In the genomic region with DNA sequence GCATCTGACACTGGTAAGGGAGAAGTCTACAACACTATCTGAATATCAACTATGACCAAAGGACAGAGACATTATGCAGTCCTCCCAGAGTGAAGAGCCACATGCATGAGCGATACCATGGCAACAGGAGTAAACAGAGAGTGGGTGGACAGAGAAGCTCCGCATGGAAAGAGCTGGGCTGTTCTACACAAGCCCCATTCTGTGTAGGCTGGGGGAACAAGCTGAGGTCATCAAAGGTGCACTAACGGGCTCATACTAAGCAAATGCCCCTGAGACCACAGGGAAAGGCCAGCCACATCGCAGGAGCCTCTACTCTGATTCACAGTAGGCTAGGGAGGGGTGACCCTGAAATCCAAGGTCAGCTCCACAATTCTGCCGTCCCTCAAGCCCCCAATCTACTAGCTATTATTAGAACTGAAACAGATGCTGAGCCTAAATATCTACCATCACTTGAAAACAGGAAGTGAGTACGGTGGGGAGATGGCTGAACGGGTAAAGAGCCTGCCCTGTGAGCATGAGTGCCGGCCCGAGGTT, we compare ENCODE assay signal across 15 mouse cellular contexts. TPM values are rescaled to one million over a fixed set of nuclear protein-coding genes. Genes with fewer than 3 reads are reported as not detected.
A peak's percentile ranks its signal among the peaks of the same experiment; 100 is the strongest.
DNase-seq lines count a peak whose midpoint lies in the region; ATAC-seq and TF ChIP-seq lines count a peak whose summit lies in the region.
"Had no signal": no experiment of that assay in that cellular context is flagged by ENCODE, and none has a peak within 500 bp of the region (broad histone marks: within the 10 kb centered on the region; RNA-seq: fewer than 3 reads in every experiment).

No protein-coding gene starts in this region.

- no peak for TF ChIP-seq CTCF in forebrain, postnatal 0 days (IDR thresholded peaks at IDR 0.05; ENCODE audit: low read depth)
- no peak for TF ChIP-seq CTCF in layer of hippocampus, adult 2 months (conservative IDR thresholded peaks at IDR 0.05)
- TF ChIP-seq CTCF in intestine, postnatal 0 days (IDR thresholded peaks at IDR 0.05; ENCODE audit: low read depth), result no peak

- 76% methylated on average over 9 of the region's 9 CpGs for WGBS in forebrain, postnatal 0 days
- WGBS in forebrain, embryonic 12.5 days, result 81% methylated on average over 9 of the region's 9 CpGs
- WGBS in intestine, postnatal 0 days, result 69% methylated on average over 9 of the region's 9 CpGs

- no peak overlapping the region for H3K9ac ChIP-seq in forebrain, postnatal 0 days
- no peak overlapping the region for H3K9ac ChIP-seq in forebrain, embryonic 12.5 days
- H3K9ac ChIP-seq in intestine, postnatal 0 days (ENCODE audit: low read depth, low read length), result no peak overlapping the region
- H3K9ac ChIP-seq: limb, embryonic 12.5 days; midbrain, embryonic 15.5 days had no signal

- peak; percentile 56; the same call in 1 of the 2 replicates for ATAC-seq in forebrain, postnatal 0 days
- ATAC-seq in forebrain, embryonic 12.5 days (ENCODE audit: low FRiP score), result no peak
- peak; percentile 62 for ATAC-seq in granulocyte monocyte progenitor cell, adult 5-6 weeks (replicated peaks; ENCODE audit: poor library complexity, severe bottlenecking)
- no peak for ATAC-seq in intestine, postnatal 0 days
- ATAC-seq: forebrain, embryonic 16.5 days; hindbrain, embryonic 16.5 days; midbrain, embryonic 15.5 days had no signal

- H3K27ac ChIP-seq in forebrain, postnatal 0 days (ENCODE audit: low read depth, low read length), result no peak overlapping the region
- H3K27ac ChIP-seq in forebrain, embryonic 12.5 days, result no peak overlapping the region
- 0 out of 2 replicates have a peak overlapping the region, but pooled peaks have one; percentile 10 for H3K27ac ChIP-seq in layer of hippocampus, adult 2 months
- H3K27ac ChIP-seq in intestine, postnatal 0 days (ENCODE audit: low read depth, low read length), result no peak overlapping the region
- H3K27ac ChIP-seq: limb, embryonic 12.5 days; midbrain, embryonic 15.5 days had no signal

- peaks cover 57% of the 10 kb centered on the region for H3K36me3 ChIP-seq in forebrain, postnatal 0 days (ENCODE audit: insufficient read depth)
- peaks cover 63% of the 10 kb centered on the region for H3K36me3 ChIP-seq in forebrain, embryonic 12.5 days (replicated peaks)
- peaks cover 47% of the 10 kb centered on the region; the same call in 1 of the 2 replicates for H3K36me3 ChIP-seq in intestine, postnatal 0 days (ENCODE audit: control insufficient read depth, insufficient read depth)

- H3K4me2 ChIP-seq in forebrain, postnatal 0 days (ENCODE audit: low read depth), result no peak overlapping the region
- no peak overlapping the region for H3K4me2 ChIP-seq in forebrain, embryonic 12.5 days
- H3K4me2 ChIP-seq in intestine, postnatal 0 days (replicated peaks; ENCODE audit: low read depth), result no peak overlapping the region
- H3K4me2 ChIP-seq: limb, embryonic 12.5 days; midbrain, embryonic 15.5 days had no signal

- H3K9me3 ChIP-seq in forebrain, postnatal 0 days (ENCODE audit: low read length), result no peaks in the 10 kb centered on the region
- no peaks in the 10 kb centered on the region for H3K9me3 ChIP-seq in forebrain, embryonic 12.5 days
- H3K9me3 ChIP-seq in intestine, postnatal 0 days (ENCODE audit: control insufficient read depth), result no peaks in the 10 kb centered on the region
- H3K9me3 ChIP-seq: limb, embryonic 12.5 days; midbrain, embryonic 15.5 days had no signal

- no peaks in the 10 kb centered on the region for H3K4me1 ChIP-seq in forebrain, postnatal 0 days (ENCODE audit: insufficient read depth)
- peaks cover 6% of the 10 kb centered on the region; the same call in 1 of the 2 replicates for H3K4me1 ChIP-seq in forebrain, embryonic 12.5 days
- H3K4me1 ChIP-seq in intestine, postnatal 0 days (replicated peaks; ENCODE audit: control insufficient read depth, insufficient read depth, low read length), result no peaks in the 10 kb centered on the region
- H3K4me1 ChIP-seq: limb, embryonic 12.5 days had no signal

- H3K27me3 ChIP-seq in forebrain, postnatal 0 days (ENCODE audit: insufficient read depth, low read length), result no peaks in the 10 kb centered on the region
- H3K27me3 ChIP-seq in forebrain, embryonic 12.5 days, result no peaks in the 10 kb centered on the region
- H3K27me3 ChIP-seq in intestine, postnatal 0 days (replicated peaks; ENCODE audit: control insufficient read depth, insufficient read depth, low read length), result no peaks in the 10 kb centered on the region
- H3K27me3 ChIP-seq: limb, embryonic 12.5 days; midbrain, embryonic 15.5 days had no signal

- no peak for DNase-seq in forebrain, postnatal 0 days
- no peak for DNase-seq in layer of hippocampus, adult 2 months (ENCODE audit: low spot score in 2 of 2)
- no peak for DNase-seq in layer of hippocampus, postnatal 25 days (ENCODE audit: extremely low spot score in 1 of 2, low spot score in 1 of 2)
- peak; percentile 76 to 78 for DNase-seq in B cell, adult 2 months
- no peak for DNase-seq in thymus, adult 18-20 months

- no peak overlapping the region for H3K4me3 ChIP-seq in forebrain, postnatal 0 days (ENCODE audit: low read depth, low read length)
- no peak overlapping the region for H3K4me3 ChIP-seq in forebrain, embryonic 12.5 days (replicated peaks)
- no peak overlapping the region for H3K4me3 ChIP-seq in layer of hippocampus, adult 2 months
- no peak overlapping the region for H3K4me3 ChIP-seq in intestine, postnatal 0 days (ENCODE audit: low read depth, low read length)
- H3K4me3 ChIP-seq: limb, embryonic 12.5 days; midbrain, embryonic 15.5 days had no signal

RNA-seq across cellular contexts. Expression of gene Wdr91, which starts 8.7 kb away (rescaled TPM):
- 28.4 and 37.3 TPM in 2 replicates for total RNA-seq in forebrain, postnatal 0 days (2014; rRNA removed)
- polyA plus RNA-seq in forebrain, postnatal 0 days (2015; fragmentation: Nextera tagmentation; extraction: Ambion mirVana), result 11.8 and 14.6 TPM in 2 replicates
- 11.0 and 12.3 TPM in 2 replicates for polyA plus RNA-seq in forebrain, embryonic 12.5 days (2016; fragmentation: Nextera tagmentation; extraction: Ambion mirVana)
- total RNA-seq in layer of hippocampus, adult 2 months (2021), result 10 to 100 TPM; 34.9 to 37.9 TPM
- total RNA-seq in layer of hippocampus, postnatal 25 days (2021), result 10 to 100 TPM; 38.7 to 41.3 TPM
- 11.8 and 12.6 TPM in 2 replicates for total RNA-seq in granulocyte monocyte progenitor cell, adult 5-6 weeks (2014; fragmentation: Nextera tagmentation)
- total RNA-seq in granulocyte monocyte progenitor cell, adult 5-6 weeks (2017), result 16.8 and 17.4 TPM in 2 replicates
- polyA plus RNA-seq in intestine, postnatal 0 days (2015; fragmentation: Nextera tagmentation; extraction: Ambion mirVana), result 5.7 and 6.9 TPM in 2 replicates

RNA-seq across cellular contexts. Expression of gene Stra8, which starts 18.0 kb away (rescaled TPM):
- total RNA-seq in forebrain, postnatal 0 days (2014; rRNA removed), result not detected in 2 replicates
- polyA plus RNA-seq in forebrain, postnatal 0 days (2015; fragmentation: Nextera tagmentation; extraction: Ambion mirVana), result not detected in 2 replicates
- polyA plus RNA-seq in forebrain, embryonic 12.5 days (2016; fragmentation: Nextera tagmentation; extraction: Ambion mirVana), result not detected in 2 replicates
- not detected for total RNA-seq in layer of hippocampus, adult 2 months (2021)
- total RNA-seq in layer of hippocampus, postnatal 25 days (2021), result not detected
- total RNA-seq in granulocyte monocyte progenitor cell, adult 5-6 weeks (2014; fragmentation: Nextera tagmentation), result not detected in 2 replicates
- not detected in 2 replicates for total RNA-seq in granulocyte monocyte progenitor cell, adult 5-6 weeks (2017)
- polyA plus RNA-seq in intestine, postnatal 0 days (2015; fragmentation: Nextera tagmentation; extraction: Ambion mirVana), result not detected in 2 replicates
- total RNA-seq: layer of hippocampus, adult 18-20 months had no signal
- polyA plus RNA-seq: C2C12; embryonic facial prominence, embryonic 11.5 days; forebrain, embryonic 16.5 days; hindbrain, embryonic 16.5 days; limb, embryonic 12.5 days; midbrain, embryonic 15.5 days had no signal

RNA-seq across cellular contexts. Expression of gene Cyren, which starts 24.1 kb away (rescaled TPM):
- 5.7 and 6.3 TPM in 2 replicates for total RNA-seq in forebrain, postnatal 0 days (2014; rRNA removed)
- polyA plus RNA-seq in forebrain, postnatal 0 days (2015; fragmentation: Nextera tagmentation; extraction: Ambion mirVana), result 4.5 and 5.0 TPM in 2 replicates
- 16.4 and 16.8 TPM in 2 replicates for polyA plus RNA-seq in forebrain, embryonic 12.5 days (2016; fragmentation: Nextera tagmentation; extraction: Ambion mirVana)
- total RNA-seq in layer of hippocampus, adult 2 months (2021), result 1 to 10 TPM; 5.5 to 5.9 TPM
- 1 to 10 TPM; 4.8 TPM for total RNA-seq in layer of hippocampus, postnatal 25 days (2021)
- 1.8 and 9.5 TPM in 2 replicates for total RNA-seq in granulocyte monocyte progenitor cell, adult 5-6 weeks (2014; fragmentation: Nextera tagmentation)
- 4.1 and 9.0 TPM in 2 replicates for total RNA-seq in granulocyte monocyte progenitor cell, adult 5-6 weeks (2017)
- polyA plus RNA-seq in intestine, postnatal 0 days (2015; fragmentation: Nextera tagmentation; extraction: Ambion mirVana), result 6.2 and 6.8 TPM in 2 replicates

RNA-seq across cellular contexts. Expression of gene Tmem140, which starts 39.0 kb away (rescaled TPM):
- 1.6 and 7.3 TPM in 2 replicates for total RNA-seq in forebrain, postnatal 0 days (2014; rRNA removed)
- polyA plus RNA-seq in forebrain, postnatal 0 days (2015; fragmentation: Nextera tagmentation; extraction: Ambion mirVana), result 0.45 and 0.48 TPM in 2 replicates
- 1.5 and 1.8 TPM in 2 replicates for polyA plus RNA-seq in forebrain, embryonic 12.5 days (2016; fragmentation: Nextera tagmentation; extraction: Ambion mirVana)
- 1 to 10 TPM; 2.3 to 2.9 TPM for total RNA-seq in layer of hippocampus, adult 2 months (2021)
- 1 to 10 TPM; 1.9 to 2.0 TPM for total RNA-seq in layer of hippocampus, postnatal 25 days (2021)
- total RNA-seq in granulocyte monocyte progenitor cell, adult 5-6 weeks (2014; fragmentation: Nextera tagmentation), result 0.23 and 1.9 TPM in 2 replicates
- 0.26 and 0.82 TPM in 2 replicates for total RNA-seq in granulocyte monocyte progenitor cell, adult 5-6 weeks (2017)
- polyA plus RNA-seq in intestine, postnatal 0 days (2015; fragmentation: Nextera tagmentation; extraction: Ambion mirVana), result 12.9 and 25.0 TPM in 2 replicates

Comparison
In these comparisons a context has a peak if more than half of its experiments do, and no peak if none do; other contexts are left out.
1. ATAC-seq: peak in forebrain, postnatal 0 days (single experiment) and granulocyte monocyte progenitor cell, adult 5-6 weeks (single experiment); none in forebrain, embryonic 12.5 days (single experiment) and intestine, postnatal 0 days (single experiment).
2. DNase-seq: peak in B cell, adult 2 months (2 of 2); none in forebrain, postnatal 0 days (single experiment), layer of hippocampus, adult 2 months (0 of 2), layer of hippocampus, postnatal 25 days (0 of 2) and thymus, adult 18-20 months (0 of 2).